Mouse (Mus musculus): ENCODE measurements around the gene Zfp512b. TPM values are rescaled to one million over a fixed set of nuclear protein-coding genes. Genes with fewer than 3 reads are reported as not detected.

Gene Zfp512b
- polyA plus RNA-seq, 1 experiment, result 8.9 TPM

GRCm38 (mm10) chr2:181532589-181532988, 60.0 kb downstream of the Zfp512b start:
- WGBS, result 93% methylated on average over 3 of the region's 3 CpGs
- DNase-seq (ENCODE audit: low read depth, low spot score), result no peak

Other genes starting within 250 kb of the Zfp512b start
- gene Zgpat, start 227.9 kb downstream of the Zfp512b start, polyA plus RNA-seq (2012; rRNA removed), result 16.7 and 26.7 TPM in 2 replicates
- gene Arfrp1, start 227.4 kb downstream of the Zfp512b start, polyA plus RNA-seq (2012; rRNA removed), result 29.3 and 29.6 TPM in 2 replicates
- 37.6 and 48.7 TPM in 2 replicates for gene Lime1, start 212.7 kb downstream of the Zfp512b start, polyA plus RNA-seq (2012; rRNA removed)
- gene Zbtb46, start 133.4 kb downstream of the Zfp512b start, polyA plus RNA-seq (2012; rRNA removed), result 1.6 and 1.7 TPM in 2 replicates
- gene Abhd16b, start 99.6 kb downstream of the Zfp512b start, polyA plus RNA-seq (2012; rRNA removed), result 0.05 and 0.11 TPM in 2 replicates
- gene Tpd52l2, start 95.7 kb downstream of the Zfp512b start, polyA plus RNA-seq (2012; rRNA removed), result 26.8 and 28.8 TPM in 2 replicates
- gene Dnajc5, start 72.3 kb downstream of the Zfp512b start, polyA plus RNA-seq (2012; rRNA removed), result 38.0 and 53.9 TPM in 2 replicates
- gene Uckl1, start 7.9 kb downstream of the Zfp512b start, polyA plus RNA-seq (2012; rRNA removed), result 132 and 189 TPM in 2 replicates
- 12.2 and 16.0 TPM in 2 replicates for gene Prpf6, start 935 bp downstream of the Zfp512b start, polyA plus RNA-seq (2012; rRNA removed)
- gene Samd10, start 6.4 kb upstream of the Zfp512b start, polyA plus RNA-seq (2012; rRNA removed), result 23.4 and 28.4 TPM in 2 replicates
- gene Gm29797, start 64.2 kb upstream of the Zfp512b start, polyA plus RNA-seq (2012; rRNA removed), result 0.20 and 0.33 TPM in 2 replicates
- 14.3 and 18.2 TPM in 2 replicates for gene Sox18, start 78.8 kb upstream of the Zfp512b start, polyA plus RNA-seq (2012; rRNA removed)
- 4.5 and 5.0 TPM in 2 replicates for gene Tcea2, start 87.5 kb upstream of the Zfp512b start, polyA plus RNA-seq (2012; rRNA removed)
- gene Rgs19, start 101.2 kb upstream of the Zfp512b start, polyA plus RNA-seq (2012; rRNA removed), result 25.9 and 29.2 TPM in 2 replicates
- not detected in 2 replicates for gene Lkaaear1, start 105.6 kb upstream of the Zfp512b start, polyA plus RNA-seq (2012; rRNA removed)
- 0.27 and 0.41 TPM in 2 replicates for gene Oprl1, start 122.2 kb upstream of the Zfp512b start, polyA plus RNA-seq (2012; rRNA removed)
- gene Myt1, start 170.5 kb upstream of the Zfp512b start, polyA plus RNA-seq (2012; rRNA removed), result 0.60 and 0.67 TPM in 2 replicates
- gene Pcmtd2, start 245.1 kb upstream of the Zfp512b start, polyA plus RNA-seq (2012; rRNA removed), result 11.0 and 20.2 TPM in 2 replicates